Mouse (Mus musculus): ENCODE measurements at regions not wholly inside any gene's neighbourhood (a gene's known extent, or its start where the extent isn't known, plus 50 kb on each side); places are given as distances from the start of the nearest gene placed in this dataset.
"Not testable (repeated sequence)": the region's sequence is repeated elsewhere in the genome, so short reads cannot be mapped to it uniquely, and the experiment has no call there.

- no peak for DNase-seq (ENCODE audit: low spot score in 2 of 2)
These were observed 116.0 kb upstream of the Ghr start for GRCm38 (mm10) chr15:3699234-3699814.

DNA sequence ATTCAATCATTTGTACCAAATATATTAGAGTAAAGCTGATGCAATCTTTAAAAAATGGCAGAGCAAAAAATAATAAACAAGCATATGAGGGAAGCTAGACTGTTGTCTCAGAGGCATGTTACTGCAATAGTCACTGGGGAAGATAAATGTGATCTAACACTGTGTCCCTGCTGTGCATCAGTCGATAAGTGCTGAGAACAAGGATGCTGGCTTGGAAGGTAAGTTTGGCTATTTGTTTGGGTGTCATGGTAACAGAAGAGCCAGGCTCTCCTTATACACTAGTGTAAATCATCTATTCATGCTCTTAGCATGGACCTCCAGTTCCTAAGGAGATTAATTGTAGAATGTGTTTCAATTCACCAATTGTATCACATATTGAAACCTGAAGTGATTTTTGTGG lies 102.0 kb upstream of the Ghr start:
- no peak for DNase-seq (ENCODE audit: low spot score in 2 of 2)

- not testable (repeated sequence) for DNase-seq (ENCODE audit: low spot score in 2 of 2)
These were observed 93.7 kb upstream of the Ghr start for GRCm38 (mm10) chr15:3677026-3677425.

- no peak for DNase-seq (ENCODE audit: low spot score in 2 of 2)
These were observed 89.3 kb upstream of the Ghr start for GRCm38 (mm10) chr15:3672586-3672985.

GRCm38 (mm10) chr15:3671169-3671568 lies 87.9 kb upstream of the Ghr start:
- no peak for DNase-seq (ENCODE audit: low spot score in 2 of 2)

- no peak for DNase-seq (ENCODE audit: low spot score in 2 of 2)
These were observed 86.1 kb upstream of the Ghr start for GRCm38 (mm10) chr15:3669411-3669810.

DNA sequence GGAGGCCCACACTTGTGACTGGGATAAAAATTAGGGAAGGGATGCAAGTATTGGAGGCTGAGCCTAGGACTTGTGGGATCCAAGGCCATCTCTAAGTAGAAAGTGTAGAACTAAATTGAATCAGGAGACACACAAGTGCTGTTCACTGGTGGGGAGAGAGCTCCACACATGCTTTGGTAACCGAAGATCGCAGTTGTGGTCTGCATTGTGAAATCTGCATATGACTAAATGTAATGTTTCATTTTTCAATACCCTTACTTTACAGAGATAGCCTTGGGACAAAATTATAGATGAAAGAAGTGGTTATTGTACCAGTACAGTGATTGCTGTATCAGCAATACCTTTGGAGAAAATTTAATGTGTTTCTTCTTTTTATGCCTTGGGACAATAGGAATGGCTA lies 85.6 kb upstream of the Ghr start:
- no peak for DNase-seq (ENCODE audit: low spot score in 2 of 2)

- no peak for DNase-seq (ENCODE audit: low spot score in 2 of 2)
These were observed 65.4 kb upstream of the Ghr start for GRCm38 (mm10) chr15:3648741-3649140.

- peak in 1 of 2 experiments; percentile 19 for DNase-seq (ENCODE audit: low spot score in 2 of 2)
These were observed 56.8 kb upstream of the Ghr start for GRCm38 (mm10) chr15:3640091-3640490.
